Mouse (Mus musculus) hindbrain, embryonic 16.5 days (tissue): ENCODE measurements around the gene Cyp24a1. TPM values are rescaled to one million over a fixed set of nuclear protein-coding genes. Genes with fewer than 3 reads are reported as not detected.

ENCODE experiments used
- ATAC-seq: fragments of 200-750 bp; cut with Nextera tagmentation; 2 replicates; pipeline ENCODE4 v1.8.0; 2017; ENCODE audit warnings: moderate TSS enrichment, moderate library complexity
- H3K27ac ChIP-seq: fragments of 300-500 bp; sonication (generic); 2 replicates; pipeline ENCODE4 v1.5.1; 2014; ENCODE audit warnings: low read depth, mild to moderate bottlenecking, control low read depth, low read length, moderate library complexity
- H3K27me3 ChIP-seq: fragments of 300-500 bp; sonication (generic); replicated peaks from 2 replicates; pipeline ENCODE4 v1.6.1; 2014; ENCODE audit warnings: low read length; ENCODE audit not compliant: control insufficient read depth, insufficient read depth
- H3K36me3 ChIP-seq: fragments of 300-500 bp; sonication (generic); 2 replicates; pipeline ENCODE4 v1.6.1; 2014; ENCODE audit warnings: mild to moderate bottlenecking, low read length, moderate library complexity, mixed read lengths; ENCODE audit not compliant: control insufficient read depth, insufficient read depth
- H3K4me1 ChIP-seq: fragments of 300-500 bp; sonication (generic); 2 replicates; pipeline ENCODE4 v1.6.1; 2014; ENCODE audit warnings: low read depth, low read length; ENCODE audit not compliant: control insufficient read depth, insufficient read depth
- H3K4me2 ChIP-seq: fragments of 300-500 bp; sonication (generic); 2 replicates; pipeline ENCODE4 v1.6.1; 2014; ENCODE audit warnings: mild to moderate bottlenecking, low read length, control low read depth, moderate library complexity
- H3K4me3 ChIP-seq: fragments of 300-500 bp; sonication (generic); 2 replicates; pipeline ENCODE4 v1.5.1; 2014; ENCODE audit warnings: mild to moderate bottlenecking, low read length, control low read depth, moderate library complexity
- H3K9ac ChIP-seq: fragments of 300-500 bp; sonication (generic); 2 replicates; pipeline ENCODE4 v1.6.1; 2014; ENCODE audit warnings: low read depth, mild to moderate bottlenecking, control low read depth, low read length, moderate library complexity
- H3K9me3 ChIP-seq: fragments of 300-500 bp; sonication (generic); 2 replicates; pipeline ENCODE4 v1.6.1; 2014; ENCODE audit warnings: mild to moderate bottlenecking, low read length, moderate library complexity; ENCODE audit not compliant: control insufficient read depth
- WGBS: fragments of 180-500 bp; shearing (Covaris S2); extraction: QIAGEN DNeasy Blood & Tissue Kit; methylation state at CpG from one replicate; pipeline ENCODE4 v1.1.7; 2014; 5-methylcytosine and 5-hydroxymethylcytosine counted together
- polyA plus RNA-seq: library from polyadenylated mRNA; unstranded; fragments of >200 nt; fragmentation: Nextera tagmentation; extraction: Ambion mirVana; gene quantifications from 2 replicates; pipeline ENCODE4 v1.2.1, GENCODE M21; 2015

Cyp24a1 gene
- polyA plus RNA-seq = 0.08 and 0.10 TPM in 2 replicates

DNA sequence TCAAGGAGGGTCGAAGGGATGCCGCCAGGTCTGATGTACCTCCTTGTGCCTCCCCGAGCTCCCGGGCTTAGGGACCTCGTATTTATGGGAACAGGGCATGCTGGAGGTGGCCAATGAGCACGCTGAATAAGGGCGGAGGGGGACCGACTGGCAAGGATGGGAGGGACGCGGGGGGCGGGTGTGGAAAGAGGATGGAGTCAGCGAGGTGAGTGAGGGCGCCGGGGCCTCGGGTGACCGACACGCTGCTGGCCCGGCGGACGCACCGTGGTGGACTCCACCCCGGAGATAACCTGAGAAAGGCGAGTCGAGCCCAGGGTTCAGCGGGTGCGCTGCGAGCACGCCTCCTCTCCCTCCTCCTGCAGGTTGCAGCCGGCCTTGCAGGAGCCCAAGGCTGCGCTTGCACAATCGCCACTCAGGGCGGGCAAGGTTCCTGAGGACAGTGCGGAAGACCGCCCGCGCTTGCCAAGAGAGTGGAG is at the start of gene Cyp24a1:
Cyp24a1 (minus strand) TSS at position 55 of the 476 bp plus-strand sequence.
- Histone ChIP-seq H3K36me3 (no peaks in the 10 kb centered on the region), H3K4me2 (peak within 1 kb of the TSS; percentile 56), H3K9ac (peak within 1 kb of the TSS; percentile 3; the same call in 1 of the 2 replicates), H3K4me1 (peaks cover 13% of the 10 kb centered on the region), H3K27me3 (peaks cover 36% of the 10 kb centered on the region), H3K27ac (no peak within 1 kb of the TSS), H3K9me3 (no peaks in the 10 kb centered on the region), H3K4me3 (peak within 1 kb of the TSS; percentile 33)
- ATAC-seq = peak; percentile 69; the same call in 1 of the 2 replicates
- under 1% methylated on average over 28 of the region's 36 CpGs for WGBS

DNA sequence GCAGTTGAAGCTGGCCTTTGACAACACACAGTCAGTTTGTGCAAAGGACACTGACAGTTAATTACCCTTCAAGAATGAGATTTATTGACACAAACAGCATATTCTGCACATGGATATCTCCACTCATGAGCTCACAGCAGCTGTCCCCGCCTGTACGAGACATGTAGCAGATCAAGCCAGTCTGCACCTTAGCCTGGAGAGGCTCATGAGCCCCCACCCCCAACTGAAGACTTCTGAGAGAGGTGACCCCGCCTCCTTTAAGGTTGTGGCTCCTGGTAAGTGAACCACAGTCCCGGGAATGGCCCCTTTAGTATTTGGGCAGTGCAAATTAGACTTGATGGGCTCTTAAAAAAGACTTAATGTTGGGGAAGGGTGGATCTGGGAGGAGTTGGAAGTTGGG is 48.8 kb upstream of the Cyp24a1 start:
- H3K27me3 ChIP-seq = no peaks in the 10 kb centered on the region
- no peak overlapping the region for H3K4me3 ChIP-seq
- H3K36me3 ChIP-seq = no peaks in the 10 kb centered on the region
- H3K9me3 ChIP-seq = no peaks in the 10 kb centered on the region
- 64% methylated on average over 4 of the region's 4 CpGs for WGBS
- H3K4me2 ChIP-seq = no peak overlapping the region
- no peaks in the 10 kb centered on the region for H3K4me1 ChIP-seq
- H3K9ac ChIP-seq = no peak overlapping the region
- ATAC-seq = no peak
- no peak overlapping the region for H3K27ac ChIP-seq

DNA sequence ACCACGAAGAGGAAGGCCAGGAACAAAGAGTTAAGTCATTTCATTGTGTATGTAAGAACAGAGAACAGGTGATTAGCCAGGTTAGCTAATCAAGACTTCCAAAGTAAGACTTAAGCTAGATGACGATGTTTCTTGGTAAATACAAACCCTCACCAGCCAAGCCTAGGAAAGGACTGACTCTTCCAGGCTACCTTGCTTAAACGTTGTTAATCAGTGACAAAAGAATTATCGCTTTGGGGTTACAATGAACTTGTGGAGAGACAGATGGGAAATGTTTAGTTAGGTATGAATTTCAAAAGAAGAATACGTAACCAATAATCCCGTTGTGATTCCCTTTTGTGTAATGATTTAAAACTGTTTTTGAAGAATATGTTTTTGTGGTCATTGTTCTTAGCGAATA is 48.0 kb upstream of the Cyp24a1 start:
- WGBS = 86% methylated on average over 7 of the region's 7 CpGs
- Histone ChIP-seq H3K27ac (no peak overlapping the region), H3K36me3 (no peaks in the 10 kb centered on the region), H3K9ac (no peak overlapping the region), H3K4me3 (no peak overlapping the region), H3K27me3 (no peaks in the 10 kb centered on the region), H3K9me3 (no peaks in the 10 kb centered on the region), H3K4me2 (no peak overlapping the region), H3K4me1 (no peaks in the 10 kb centered on the region)
- no peak for ATAC-seq

DNA sequence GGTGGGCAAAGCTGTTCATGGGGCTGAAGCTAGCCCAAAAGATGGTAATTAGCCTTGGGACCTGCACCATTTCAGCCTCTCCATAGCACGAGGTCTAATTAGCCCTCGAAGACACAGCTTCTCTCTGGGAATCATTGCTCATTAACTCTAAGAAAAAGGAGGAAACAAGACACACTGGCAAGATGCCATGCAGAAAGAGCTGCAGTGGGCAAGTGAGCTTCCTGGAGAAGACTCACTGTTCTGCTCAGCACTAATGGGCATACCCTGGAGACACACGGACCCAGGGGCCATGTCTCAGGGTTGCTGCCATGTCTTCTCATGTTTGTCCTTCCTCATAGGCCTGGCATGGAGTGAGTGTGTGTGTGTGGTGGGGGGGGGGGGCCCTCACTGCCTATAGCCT is 47.2 kb upstream of the Cyp24a1 start:
- ATAC-seq = no peak
- Histone ChIP-seq H3K4me3 (no peak overlapping the region), H3K4me1 (no peaks in the 10 kb centered on the region), H3K9ac (no peak overlapping the region), H3K4me2 (no peak overlapping the region), H3K27ac (no peak overlapping the region), H3K9me3 (no peaks in the 10 kb centered on the region), H3K27me3 (no peaks in the 10 kb centered on the region), H3K36me3 (no peaks in the 10 kb centered on the region)
- 59% methylated on average over 3 of the region's 3 CpGs for WGBS

DNA sequence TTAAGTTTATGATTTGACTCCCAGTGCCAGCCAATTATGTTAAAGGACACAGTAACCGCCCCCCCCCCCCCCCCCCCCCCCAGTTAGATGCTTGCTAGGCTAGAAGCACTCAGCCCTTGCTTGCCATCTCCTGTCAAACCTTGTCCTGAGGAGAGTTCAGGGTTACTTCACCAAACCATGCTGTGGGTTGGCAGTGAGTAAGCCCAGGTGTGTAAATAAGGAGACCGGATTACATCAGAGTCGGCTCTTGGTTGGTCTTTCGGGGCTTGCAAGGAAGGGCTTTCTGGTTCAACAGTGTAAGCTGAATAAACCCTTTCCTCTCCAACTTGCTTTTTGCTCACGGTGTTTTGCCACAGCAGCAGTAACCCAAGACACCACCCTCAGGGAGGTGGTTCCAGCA is 46.7 kb upstream of the Cyp24a1 start:
- 81% methylated on average over 5 of the region's 5 CpGs for WGBS
- Histone ChIP-seq H3K9me3 (no peaks in the 10 kb centered on the region), H3K27me3 (no peaks in the 10 kb centered on the region), H3K9ac (no peak overlapping the region), H3K4me1 (no peaks in the 10 kb centered on the region), H3K4me2 (no peak overlapping the region), H3K36me3 (no peaks in the 10 kb centered on the region), H3K4me3 (no peak overlapping the region), H3K27ac (no peak overlapping the region)
- no peak for ATAC-seq

DNA sequence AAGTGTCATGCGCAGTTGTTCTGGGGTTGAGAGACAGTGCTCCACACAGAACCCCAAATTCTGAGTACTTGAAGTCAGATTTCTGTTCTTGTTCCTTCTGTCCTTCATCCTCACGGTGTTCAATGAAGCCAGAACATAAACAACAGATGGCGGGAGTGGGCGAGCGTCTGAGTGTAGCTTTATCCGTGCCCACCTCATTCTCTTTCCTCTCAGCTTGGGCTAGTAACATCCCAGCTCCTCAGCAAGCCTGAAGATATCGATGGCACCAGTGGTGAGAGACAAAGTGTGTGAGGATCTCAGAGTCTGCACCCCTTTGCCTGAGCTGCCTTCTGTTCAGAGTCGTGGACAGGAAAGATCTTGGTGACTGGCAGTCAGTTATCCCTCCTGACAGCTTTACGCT is 42.3 kb upstream of the Cyp24a1 start:
- Histone ChIP-seq H3K4me2 (no peak overlapping the region), H3K4me3 (no peak overlapping the region), H3K9me3 (no peaks in the 10 kb centered on the region), H3K36me3 (no peaks in the 10 kb centered on the region), H3K27ac (no peak overlapping the region), H3K9ac (no peak overlapping the region), H3K4me1 (no peaks in the 10 kb centered on the region), H3K27me3 (no peaks in the 10 kb centered on the region)
- WGBS = 78% methylated on average over 9 of the region's 9 CpGs
- no peak for ATAC-seq

DNA sequence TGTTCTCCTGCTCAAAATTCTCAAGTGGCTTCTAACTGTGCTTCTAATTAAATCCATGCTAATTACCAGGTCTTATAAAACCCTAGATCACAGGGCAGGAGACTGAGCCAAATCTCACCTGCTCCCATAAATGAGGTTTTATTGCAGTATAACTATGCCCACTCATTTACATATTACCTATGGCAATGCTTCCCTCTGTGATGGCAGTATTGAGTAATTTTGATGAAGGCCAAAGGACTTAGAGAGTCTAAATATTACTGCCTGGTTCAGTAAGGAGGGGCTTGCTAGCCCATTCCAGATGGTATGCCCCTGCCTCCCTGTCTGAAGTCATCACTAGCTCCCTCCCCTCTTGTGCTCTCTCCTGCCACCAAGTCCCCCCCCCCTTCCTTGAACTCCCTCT is 38.9 kb upstream of the Cyp24a1 start:
- Histone ChIP-seq H3K4me1 (no peaks in the 10 kb centered on the region), H3K27ac (no peak overlapping the region), H3K36me3 (no peaks in the 10 kb centered on the region), H3K4me3 (no peak overlapping the region), H3K9ac (no peak overlapping the region), H3K4me2 (no peak overlapping the region), H3K9me3 (no peaks in the 10 kb centered on the region), H3K27me3 (no peaks in the 10 kb centered on the region)
- peak; percentile 73; the same call in 1 of the 2 replicates for ATAC-seq

DNA sequence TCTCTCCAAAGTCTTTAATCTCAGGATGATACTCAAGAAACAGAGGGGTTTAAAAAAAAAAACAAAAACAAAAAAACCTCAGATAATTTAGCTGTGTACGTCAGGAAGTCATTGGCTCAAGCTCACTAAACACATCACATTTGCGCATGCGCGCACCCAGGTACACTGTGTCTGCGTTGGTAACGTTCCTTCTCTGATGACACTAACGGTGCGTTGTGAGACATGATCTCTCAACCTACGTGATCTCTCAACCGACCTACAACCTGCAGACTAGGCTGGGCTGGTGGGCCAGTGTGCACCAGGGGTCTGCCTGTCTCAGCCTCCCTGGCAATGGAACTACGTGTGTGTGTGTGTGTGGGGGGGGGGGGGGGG is 37.8 kb upstream of the Cyp24a1 start:
- Histone ChIP-seq H3K4me3 (no peak overlapping the region), H3K9ac (no peak overlapping the region), H3K9me3 (no peaks in the 10 kb centered on the region), H3K27me3 (no peaks in the 10 kb centered on the region), H3K36me3 (no peaks in the 10 kb centered on the region), H3K27ac (no peak overlapping the region), H3K4me2 (no peak overlapping the region), H3K4me1 (no peaks in the 10 kb centered on the region)
- ATAC-seq = no peak
- 91% methylated on average over 10 of the region's 11 CpGs for WGBS

DNA sequence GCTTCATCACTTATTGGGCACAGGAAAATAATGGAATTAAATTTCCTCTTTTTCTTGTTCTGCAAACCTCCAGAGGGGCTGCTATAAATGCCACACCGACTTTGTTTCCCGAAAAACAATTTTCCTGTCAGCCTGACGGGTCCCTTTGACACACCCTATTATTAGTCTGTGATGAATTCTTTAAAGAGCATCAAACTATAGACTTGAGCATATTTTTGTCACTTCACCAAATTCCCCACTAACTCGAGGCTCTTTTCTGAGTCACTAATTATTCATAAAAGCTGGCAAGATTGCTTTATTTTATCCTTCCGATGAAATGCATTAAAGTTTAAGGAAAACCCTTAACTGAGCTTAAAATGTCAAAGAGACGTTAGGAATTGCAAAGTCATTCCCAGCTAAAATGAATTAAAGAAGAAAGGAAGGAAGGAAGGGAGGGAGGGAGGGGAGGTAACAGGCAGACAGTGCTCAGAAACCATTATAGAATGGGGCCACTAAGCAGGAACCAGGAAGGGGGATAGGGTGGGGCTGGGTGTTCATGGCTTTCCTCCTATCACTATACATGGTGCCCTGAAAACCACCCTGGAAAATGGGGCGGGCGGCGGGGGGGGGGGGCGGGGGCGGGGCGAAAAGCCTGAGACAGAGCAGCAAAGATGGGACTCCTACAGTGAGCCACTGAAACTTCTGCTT is 37.3 kb upstream of the Cyp24a1 start:
- H3K27me3 ChIP-seq = no peaks in the 10 kb centered on the region
- no peaks in the 10 kb centered on the region for H3K4me1 ChIP-seq
- no peak overlapping the region for H3K4me2 ChIP-seq
- H3K27ac ChIP-seq = no peak overlapping the region
- H3K4me3 ChIP-seq = no peak overlapping the region
- WGBS = 38% methylated on average over 11 of the region's 12 CpGs
- H3K9me3 ChIP-seq = no peaks in the 10 kb centered on the region
- H3K36me3 ChIP-seq = no peaks in the 10 kb centered on the region
- H3K9ac ChIP-seq = no peak overlapping the region
- ATAC-seq = no peak
